Mouse (Mus musculus) cortical plate, adult 2 months (tissue): ENCODE data around the gene Cabin1.

Experiments used
- CTCF ChIP-seq: fragments of 200-500 bp; IDR thresholded peaks from 2 replicates; pipeline ENCODE4 v1.5.1; 2011; ENCODE audit warnings: mild to moderate bottlenecking, control low read depth, low read length; ENCODE audit not compliant: insufficient read depth; ENCODE audit errors: extremely low read depth
- POLR2A ChIP-seq: fragments of 200-500 bp; IDR thresholded peaks from 2 replicates; pipeline ENCODE4 v1.6.1; 2011; ENCODE audit warnings: mild to moderate bottlenecking, low read length, control low read depth; ENCODE audit not compliant: insufficient read depth; ENCODE audit errors: extremely low read depth

DNA sequence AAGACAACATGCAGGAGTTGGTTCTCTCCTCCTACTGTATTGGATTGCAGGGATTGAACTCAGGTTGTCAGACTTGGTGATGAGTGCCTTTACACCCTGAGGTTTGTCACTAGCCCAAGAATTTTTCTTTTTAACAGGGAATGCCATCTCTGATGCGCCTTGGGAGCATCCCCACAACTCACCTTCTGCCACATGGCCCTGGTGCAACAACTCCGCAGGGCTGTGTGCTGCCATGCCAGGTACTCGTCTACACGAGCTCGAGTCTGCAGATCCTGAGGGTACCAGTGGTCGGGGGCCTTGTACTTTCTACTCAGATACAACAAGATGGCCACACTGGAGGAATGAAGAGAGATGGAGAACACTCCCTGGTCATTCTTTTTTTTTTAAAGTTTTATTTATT lies 12.4 kb upstream of the Cabin1 start:
- no peak for TF ChIP-seq CTCF
- TF ChIP-seq POLR2A: no peak
